Mouse (Mus musculus) gastrocnemius, adult 8-10 months (tissue): ENCODE data around the gene Lyst. TPM values are rescaled to one million over a fixed set of nuclear protein-coding genes. Genes with fewer than 3 reads are reported as not detected.

ENCODE experiments used
- DNase-seq, 2 experiments: peaks; one replicate each; pipeline ENCODE4 v3.0.0; 2022; ENCODE audit warnings: low spot score in 2 of 2
- total RNA-seq, 4 experiments: library from RNA; stranded (reverse); gene quantifications; 2 replicates each; pipeline ENCODE4 v1.2.4; 2022

The Lyst gene
- total RNA-seq, 4 experiments from 2014 or later, result 3.5 to 4.7 (median 4.2) TPM

DNA sequence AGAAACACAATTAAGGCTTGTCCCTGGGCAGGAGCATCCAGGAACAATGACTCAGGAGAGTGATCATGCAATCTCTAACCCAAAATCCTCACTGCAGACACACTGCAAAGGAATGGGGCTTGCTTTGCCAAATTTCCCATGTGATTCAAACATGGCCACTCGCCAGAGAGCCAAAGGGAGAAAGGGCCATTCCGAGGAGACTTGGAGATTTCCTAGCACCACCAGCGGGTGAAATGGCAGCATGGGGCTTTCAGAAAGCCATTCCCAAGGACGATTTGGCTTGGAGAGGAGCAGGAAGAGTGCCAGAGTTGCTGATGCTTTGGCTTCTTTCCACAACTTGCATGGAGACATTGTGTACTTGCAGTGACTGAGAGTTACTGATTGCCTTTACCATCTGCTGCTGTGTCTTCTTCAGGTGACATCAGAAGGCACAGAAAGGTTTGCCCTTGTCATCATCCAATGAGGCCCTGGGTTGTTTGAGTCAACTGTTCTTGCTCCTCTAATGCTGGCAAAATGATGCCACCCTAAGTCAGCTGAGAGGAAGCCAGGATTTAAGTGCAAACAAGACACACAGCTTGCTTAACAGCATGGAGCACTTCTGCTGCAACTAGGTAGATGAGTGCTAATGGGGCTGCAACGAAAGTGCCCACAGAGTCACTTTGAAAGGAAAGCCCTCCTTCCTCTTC lies 16.5 kb upstream of the Lyst start:
- peak; percentile 49 to 59 for DNase-seq

- DNase-seq, result no peak
These were observed 15.8 kb upstream of the Lyst start for GRCm38 (mm10) chr13:13574258-13574870.

DNA sequence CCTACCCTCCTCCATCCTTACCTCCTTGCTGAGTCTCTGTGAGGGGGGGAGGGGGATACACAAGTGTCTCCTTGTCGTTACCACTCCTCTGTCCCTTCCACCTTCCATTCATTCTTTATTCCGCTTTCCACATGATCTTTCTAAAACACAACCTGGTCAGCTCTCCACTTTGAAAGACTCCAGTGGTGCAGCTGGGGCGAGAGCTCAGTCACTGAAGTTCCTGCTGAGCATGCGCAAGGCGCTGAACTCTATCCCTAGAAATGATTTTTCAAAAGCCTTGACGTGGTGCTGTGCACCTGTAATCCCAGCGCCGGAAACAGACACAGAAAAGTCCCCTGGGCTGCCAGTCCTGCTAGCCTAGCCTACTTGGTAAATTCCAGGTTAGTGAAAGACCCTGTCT lies 15.1 kb upstream of the Lyst start:
- no peak for DNase-seq

DNA sequence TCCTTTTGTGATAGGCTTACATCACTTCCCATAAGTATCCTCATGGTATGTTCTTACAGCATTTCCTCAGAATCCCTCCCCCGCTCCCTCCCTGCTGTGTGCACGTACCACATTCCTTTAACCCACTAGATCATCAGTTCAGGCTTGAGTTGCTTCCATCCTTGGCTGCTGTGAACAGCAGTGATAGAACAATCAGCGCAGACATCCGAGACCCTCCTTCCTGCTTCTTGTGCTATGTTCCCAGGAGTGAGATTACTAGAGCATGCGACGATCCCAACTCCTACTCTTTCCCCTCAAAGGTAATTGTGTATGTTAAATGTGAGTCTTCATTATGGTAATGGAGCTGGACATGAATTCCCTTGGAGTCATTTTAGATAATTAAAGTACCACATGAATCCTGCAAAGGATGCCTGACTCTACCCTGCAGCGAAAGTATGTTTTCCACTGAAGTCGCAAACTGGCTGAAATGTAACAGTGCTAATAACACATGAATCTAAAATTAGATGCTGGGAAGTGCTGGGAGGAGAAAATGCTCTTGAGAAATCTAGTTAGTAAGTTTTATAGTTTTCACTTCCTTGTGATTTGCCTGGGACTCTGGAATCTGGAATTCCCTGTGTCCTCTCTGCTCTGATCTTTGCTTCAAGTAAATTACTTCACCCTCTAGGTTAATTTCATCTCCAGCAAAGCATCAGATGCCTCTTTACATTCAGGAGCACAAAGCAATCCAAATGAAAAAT lies 13.6 kb upstream of the Lyst start:
- no peak for DNase-seq

- DNase-seq, result no peak
These were observed 8.2 kb upstream of the Lyst start for GRCm38 (mm10) chr13:13581988-13582387.

GRCm38 (mm10) chr13:13583473-13583872 lies 6.7 kb upstream of the Lyst start:
- DNase-seq, result no peak

GRCm38 (mm10) chr13:13587653-13588184 lies 2.5 kb upstream of the Lyst start:
- DNase-seq, result no peak

DNA sequence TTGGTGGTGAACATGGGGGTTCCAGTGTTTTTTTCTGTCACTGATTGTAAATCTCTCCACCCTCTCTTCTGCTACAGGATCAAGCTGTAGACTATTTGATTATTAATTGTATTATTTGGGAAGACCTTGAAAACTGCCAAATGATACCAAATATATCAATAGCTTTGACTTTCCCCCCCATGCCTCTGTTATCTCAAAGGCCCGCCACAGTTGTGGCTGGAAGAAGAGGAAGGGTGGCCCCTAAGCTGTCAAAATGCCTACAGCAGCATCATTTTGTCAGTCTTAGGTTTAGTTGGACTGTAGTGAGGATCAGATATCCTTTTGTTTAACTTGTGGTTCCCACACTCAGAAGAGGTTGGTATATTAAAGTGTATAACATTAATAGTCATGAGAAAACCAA lies 1.7 kb upstream of the Lyst start:
- no peak for DNase-seq

GRCm38 (mm10) chr13:13589032-13589431 lies 1.2 kb upstream of the Lyst start:
- no peak for DNase-seq

GRCm38 (mm10) chr13:13591892-13592291 lies 1.7 kb downstream of the Lyst start:
- DNase-seq, result no peak

- no peak for DNase-seq
These were observed 6.3 kb downstream of the Lyst start for GRCm38 (mm10) chr13:13596424-13597044.

- no peak for DNase-seq
These were observed 7.7 kb downstream of the Lyst start for GRCm38 (mm10) chr13:13597896-13598295.

- DNase-seq, result no peak
These were observed 11.2 kb downstream of the Lyst start for GRCm38 (mm10) chr13:13601407-13601806.

GRCm38 (mm10) chr13:13606149-13606548 lies 16.0 kb downstream of the Lyst start:
- no peak for DNase-seq

DNA sequence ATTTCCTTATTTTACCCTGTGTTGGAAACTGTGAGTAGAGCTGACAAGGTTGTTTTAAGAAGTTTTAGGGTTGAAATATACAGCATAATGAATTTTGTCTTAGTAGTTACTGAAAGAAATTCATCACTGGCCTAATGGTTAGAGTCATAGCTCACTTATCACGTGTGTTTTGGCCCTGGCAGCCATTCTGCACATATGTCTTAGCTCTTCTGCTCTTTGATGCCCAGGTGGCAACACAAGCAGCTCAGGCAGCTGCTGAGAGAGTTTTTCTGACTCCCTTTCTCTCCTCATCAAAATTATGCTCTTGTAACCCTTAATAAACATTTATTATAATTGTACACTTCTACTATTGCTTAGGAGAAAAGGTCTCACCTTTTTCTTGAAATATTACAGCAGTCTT lies 18.1 kb downstream of the Lyst start:
- no peak for DNase-seq

- no peak for DNase-seq
These were observed 19.5 kb downstream of the Lyst start for GRCm38 (mm10) chr13:13609655-13610054.

DNA sequence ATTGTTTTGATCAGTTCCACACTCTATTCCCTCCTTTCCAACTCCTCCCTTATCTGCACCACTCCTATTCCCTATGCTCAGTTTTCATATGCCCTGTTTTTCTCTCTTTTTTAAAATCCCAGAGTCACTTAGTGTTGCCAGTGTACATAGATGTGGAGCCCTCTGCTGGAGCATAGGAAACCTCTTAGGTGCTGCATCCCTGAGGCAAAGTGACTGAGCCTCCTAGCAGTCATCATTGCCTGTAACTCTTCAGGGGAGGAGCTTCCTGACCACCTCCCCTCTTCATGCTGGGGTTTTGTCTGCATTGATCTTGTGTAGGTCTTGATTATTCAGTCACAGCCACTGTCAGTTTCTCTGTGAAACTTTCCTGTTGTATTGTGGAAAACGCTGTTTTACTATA lies 22.7 kb downstream of the Lyst start:
- DNase-seq, result no peak

- no peak for DNase-seq
These were observed 24.0 kb downstream of the Lyst start for GRCm38 (mm10) chr13:13614235-13614634.

DNA sequence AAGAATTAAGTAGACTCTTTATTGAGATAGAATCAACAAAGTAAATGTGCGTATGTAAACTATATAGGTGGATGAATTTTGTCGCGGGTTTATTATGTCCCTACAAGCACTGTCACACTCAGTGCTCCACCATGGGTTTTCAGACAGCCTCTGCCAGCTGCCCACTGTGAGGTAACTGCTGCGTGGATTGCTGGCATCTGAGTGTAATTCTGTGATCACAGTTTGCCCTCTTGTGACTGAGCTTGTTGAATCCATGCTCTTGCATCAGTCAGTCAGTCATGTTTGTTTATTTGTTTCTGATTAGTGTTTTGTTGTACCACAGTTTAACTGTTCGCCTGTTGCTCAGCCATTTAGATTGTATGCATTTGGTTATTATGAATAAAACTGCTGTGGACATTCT lies 31.3 kb downstream of the Lyst start:
- no peak for DNase-seq

GRCm38 (mm10) chr13:13622565-13622964 lies 32.4 kb downstream of the Lyst start:
- DNase-seq, result no peak

GRCm38 (mm10) chr13:13633746-13634145 lies 43.5 kb downstream of the Lyst start:
- no peak for DNase-seq

DNA sequence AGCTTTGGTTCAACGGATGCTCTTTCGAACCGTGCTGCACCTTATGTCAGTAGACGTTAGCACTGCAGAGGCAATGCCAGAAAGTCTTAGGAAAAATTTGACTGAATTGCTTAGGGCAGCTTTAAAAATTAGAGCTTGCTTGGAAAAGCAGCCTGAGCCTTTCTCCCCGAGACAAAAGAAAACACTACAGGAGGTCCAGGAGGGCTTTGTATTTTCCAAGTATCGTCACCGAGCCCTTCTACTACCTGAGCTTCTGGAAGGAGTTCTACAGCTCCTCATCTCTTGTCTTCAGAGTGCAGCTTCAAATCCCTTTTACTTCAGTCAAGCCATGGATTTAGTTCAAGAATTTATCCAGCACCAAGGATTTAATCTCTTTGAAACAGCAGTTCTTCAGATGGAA lies 44.5 kb downstream of the Lyst start:
- DNase-seq, result no peak
